Mouse (Mus musculus): Measurements from ENCODE around the gene Spata31d1c.

Gene Spata31d1c

DNA sequence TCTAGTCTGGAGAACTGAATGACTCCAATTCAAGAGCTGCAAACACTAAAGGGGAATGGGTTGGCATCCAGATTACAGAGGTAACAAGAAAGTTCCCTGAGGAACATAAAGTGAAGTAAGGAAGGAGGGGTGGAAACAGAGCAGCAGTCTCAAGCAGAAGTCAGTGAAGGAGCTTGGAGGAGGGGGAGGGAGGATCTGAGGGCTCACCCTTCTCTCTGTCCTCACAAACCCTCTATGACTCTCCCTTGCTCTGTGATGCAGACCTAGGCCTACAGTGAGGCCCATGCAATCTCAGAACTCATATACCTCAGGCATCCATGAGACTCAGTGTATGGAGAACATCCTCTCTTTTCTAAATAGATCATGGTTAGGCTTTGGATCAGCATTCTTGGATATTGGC is at the start of gene Spata31d1c:
Gene Spata31d1c (plus strand): TSS at position 301 of the 400 bp plus-strand sequence.
- Histone ChIP-seq H3K27me3 (ENCODE audit: control insufficient read depth, insufficient read depth, low read length, poor library complexity, severe bottlenecking) (no peaks in the 10 kb centered on the region), H3K36me3 (ENCODE audit: control insufficient read depth, insufficient read depth, low read length, poor library complexity, severe bottlenecking) (no peaks in the 10 kb centered on the region)
- DNase-seq (ENCODE audit: low read depth, low spot score) = no peak

DNA sequence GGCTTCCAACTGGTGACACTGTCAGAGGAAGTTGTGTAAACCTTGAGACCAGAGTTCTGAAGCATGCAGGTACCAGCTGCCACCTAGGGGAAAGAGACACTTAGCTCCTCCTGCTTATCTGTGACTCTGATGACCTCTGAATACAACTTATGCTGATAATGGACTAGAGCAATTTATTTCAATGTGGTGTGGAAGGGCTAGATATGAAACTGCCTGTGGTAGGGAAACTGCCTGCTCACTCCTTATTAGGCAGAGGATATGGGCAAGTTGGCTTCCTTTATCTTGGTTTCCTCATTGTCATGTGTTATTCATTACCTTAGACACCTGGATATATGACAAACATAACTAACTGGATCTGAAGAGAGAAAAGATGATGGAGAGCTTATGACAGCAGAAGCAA is 44.0 kb upstream of the Spata31d1c start:
- Histone ChIP-seq H3K27me3 (ENCODE audit: control insufficient read depth, insufficient read depth, low read length, poor library complexity, severe bottlenecking) (no peaks in the 10 kb centered on the region), H3K36me3 (ENCODE audit: control insufficient read depth, insufficient read depth, low read length, poor library complexity, severe bottlenecking) (no peaks in the 10 kb centered on the region)
- DNase-seq (ENCODE audit: low read depth, low spot score) = no peak

DNA sequence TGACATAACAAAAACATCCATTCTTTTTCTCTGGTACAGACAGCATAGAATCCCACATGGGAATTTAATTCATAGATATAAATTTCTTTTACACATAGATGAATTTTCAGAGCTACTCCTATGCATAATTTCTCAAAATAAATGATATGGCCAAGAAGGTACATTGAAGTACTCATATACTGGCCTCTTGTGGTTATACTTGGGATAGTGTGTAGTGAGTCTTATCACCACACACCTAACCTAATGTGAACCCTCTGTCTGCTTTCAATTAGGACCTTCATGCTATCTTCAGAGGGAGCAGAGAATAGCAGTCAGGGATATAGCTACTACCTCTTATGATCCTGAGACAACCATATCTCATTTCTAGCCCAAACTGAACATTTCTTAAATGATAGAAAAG is 27.4 kb upstream of the Spata31d1c start:
- no peak for DNase-seq (ENCODE audit: low read depth, low spot score)
- Histone ChIP-seq H3K27me3 (ENCODE audit: control insufficient read depth, insufficient read depth, low read length, poor library complexity, severe bottlenecking) (no peaks in the 10 kb centered on the region), H3K36me3 (ENCODE audit: control insufficient read depth, insufficient read depth, low read length, poor library complexity, severe bottlenecking) (no peaks in the 10 kb centered on the region)

DNA sequence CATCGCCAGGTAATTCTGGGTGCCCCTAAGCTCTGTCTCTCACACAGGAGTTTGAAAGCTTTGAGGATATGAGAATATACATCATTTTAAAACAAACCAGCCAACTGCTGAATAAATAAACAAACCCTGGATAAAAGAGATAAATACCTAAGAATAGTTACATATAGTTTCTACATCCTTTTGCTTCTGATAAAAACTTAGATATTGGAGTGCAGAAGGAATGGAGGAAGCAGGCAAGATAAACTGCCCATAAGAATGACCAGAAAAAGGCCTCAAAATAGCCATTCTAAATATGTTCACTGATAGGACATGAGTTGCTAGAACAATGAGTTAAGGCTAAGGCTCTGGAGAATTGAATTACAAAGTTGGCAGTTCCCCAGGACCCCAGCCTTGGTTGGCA is 26.1 kb upstream of the Spata31d1c start:
- no peaks in the 10 kb centered on the region for H3K36me3 ChIP-seq (ENCODE audit: control insufficient read depth, insufficient read depth, low read length, poor library complexity, severe bottlenecking)
- DNase-seq (ENCODE audit: low read depth, low spot score) = no peak
- no peaks in the 10 kb centered on the region for H3K27me3 ChIP-seq (ENCODE audit: control insufficient read depth, insufficient read depth, low read length, poor library complexity, severe bottlenecking)

DNA sequence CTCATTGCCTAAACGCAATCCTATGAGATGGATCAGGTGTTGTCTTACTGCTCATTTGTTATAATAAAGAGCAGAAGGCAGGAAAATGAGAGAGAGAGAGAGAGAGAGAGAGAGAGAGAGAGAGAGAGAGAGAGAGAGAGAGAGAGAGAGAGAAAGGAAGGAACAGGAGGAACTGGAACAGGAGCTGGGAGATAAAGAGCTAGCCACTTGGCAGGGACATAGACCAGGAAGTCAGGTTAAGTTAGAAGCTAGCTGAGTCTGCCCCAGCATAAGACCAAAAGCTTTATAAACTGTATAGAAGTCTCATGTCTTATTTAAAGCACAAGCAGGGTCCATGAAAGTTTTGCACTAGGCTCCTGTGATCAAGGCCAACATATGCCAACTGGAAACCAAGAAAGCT is 24.9 kb upstream of the Spata31d1c start:
- Histone ChIP-seq H3K36me3 (ENCODE audit: control insufficient read depth, insufficient read depth, low read length, poor library complexity, severe bottlenecking) (no peaks in the 10 kb centered on the region), H3K27me3 (ENCODE audit: control insufficient read depth, insufficient read depth, low read length, poor library complexity, severe bottlenecking) (no peaks in the 10 kb centered on the region)
- no peak for DNase-seq (ENCODE audit: low read depth, low spot score)

DNA sequence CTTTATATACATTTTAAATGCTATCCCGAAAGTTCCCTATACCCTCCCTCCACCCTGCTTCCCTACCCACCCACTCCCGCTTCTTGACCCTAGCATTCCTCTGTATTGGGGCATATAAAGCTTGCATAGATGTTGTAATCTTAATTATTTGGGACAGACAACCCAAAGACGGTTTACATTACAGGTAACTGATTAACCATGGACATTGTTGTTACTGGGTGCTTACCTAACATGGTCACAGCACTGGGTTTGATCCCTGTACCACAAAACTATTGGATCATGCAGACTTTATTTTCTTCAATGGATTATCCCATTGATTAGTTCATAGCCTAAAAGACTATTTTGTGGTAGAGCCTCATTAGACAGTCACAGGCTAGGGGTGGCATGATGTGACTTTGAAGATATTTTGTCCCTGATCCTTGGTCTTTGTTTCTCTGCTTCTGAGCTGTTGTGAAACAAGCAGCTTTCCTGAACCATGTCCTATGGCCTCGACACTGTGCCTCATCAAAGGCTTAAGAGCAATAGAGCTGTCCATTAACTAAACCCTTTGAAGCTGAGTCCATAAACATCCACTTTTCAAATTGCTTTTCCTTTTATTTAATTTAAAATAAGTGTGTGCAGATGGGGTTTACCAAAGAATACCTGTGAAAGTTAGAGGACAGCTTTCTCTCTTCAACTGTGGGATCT is 21.7 kb upstream of the Spata31d1c start:
- Histone ChIP-seq H3K36me3 (ENCODE audit: control insufficient read depth, insufficient read depth, low read length, poor library complexity, severe bottlenecking) (no peaks in the 10 kb centered on the region), H3K27me3 (ENCODE audit: control insufficient read depth, insufficient read depth, low read length, poor library complexity, severe bottlenecking) (no peaks in the 10 kb centered on the region)
- no peak for DNase-seq (ENCODE audit: low read depth, low spot score)

DNA sequence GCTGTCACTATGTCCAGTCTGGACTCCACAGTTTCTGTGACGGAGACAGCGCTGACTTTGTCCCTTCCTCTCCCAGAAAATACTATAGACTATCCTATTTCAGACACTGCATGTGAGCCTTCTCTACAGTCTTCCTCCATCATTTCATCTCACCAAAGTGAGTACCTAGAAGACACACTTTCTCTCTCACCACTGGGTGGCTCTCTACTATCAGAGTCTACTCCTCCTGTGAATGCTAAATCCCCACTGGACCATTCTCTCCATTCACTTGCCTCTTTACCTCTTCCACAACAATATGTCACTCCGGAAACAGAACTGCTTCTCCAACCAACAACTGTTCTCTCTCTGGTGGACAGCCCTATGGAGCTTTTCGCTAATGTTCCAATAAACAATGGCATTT is 2.2 kb downstream of the Spata31d1c start:
- peak; percentile 8 for DNase-seq (ENCODE audit: low read depth, low spot score)
- Histone ChIP-seq H3K36me3 (ENCODE audit: control insufficient read depth, insufficient read depth, low read length, poor library complexity, severe bottlenecking) (no peaks in the 10 kb centered on the region), H3K27me3 (ENCODE audit: control insufficient read depth, insufficient read depth, low read length, poor library complexity, severe bottlenecking) (no peaks in the 10 kb centered on the region)

DNA sequence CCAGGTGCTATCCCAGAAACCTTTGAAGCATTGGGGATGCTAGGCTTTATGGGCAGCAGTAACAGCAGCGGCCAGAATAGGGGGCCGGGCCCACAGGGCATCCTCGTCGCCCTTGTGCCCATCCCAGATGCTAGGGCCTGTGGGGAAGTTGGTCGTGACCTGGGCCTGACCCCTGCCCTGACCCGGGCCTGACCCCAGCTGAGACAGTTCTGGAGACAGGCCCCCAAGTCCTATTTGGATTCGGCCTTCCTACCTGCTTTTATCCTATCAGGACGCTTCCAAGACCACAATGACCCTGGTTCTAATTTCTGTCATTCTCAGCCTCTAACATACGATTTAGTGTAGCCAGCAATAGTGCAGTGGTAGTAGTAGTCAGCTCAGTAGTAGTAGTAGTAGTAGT is 19.8 kb downstream of the Spata31d1c start, which contains the start of gene Prss47:
Gene Prss47 (minus strand): TSS at position 101 of the 400 bp plus-strand sequence.
- no peak for DNase-seq (ENCODE audit: low read depth, low spot score)
- no peaks in the 10 kb centered on the region for H3K36me3 ChIP-seq (ENCODE audit: control insufficient read depth, insufficient read depth, low read length, poor library complexity, severe bottlenecking)
- no peaks in the 10 kb centered on the region for H3K27me3 ChIP-seq (ENCODE audit: control insufficient read depth, insufficient read depth, low read length, poor library complexity, severe bottlenecking)

DNA sequence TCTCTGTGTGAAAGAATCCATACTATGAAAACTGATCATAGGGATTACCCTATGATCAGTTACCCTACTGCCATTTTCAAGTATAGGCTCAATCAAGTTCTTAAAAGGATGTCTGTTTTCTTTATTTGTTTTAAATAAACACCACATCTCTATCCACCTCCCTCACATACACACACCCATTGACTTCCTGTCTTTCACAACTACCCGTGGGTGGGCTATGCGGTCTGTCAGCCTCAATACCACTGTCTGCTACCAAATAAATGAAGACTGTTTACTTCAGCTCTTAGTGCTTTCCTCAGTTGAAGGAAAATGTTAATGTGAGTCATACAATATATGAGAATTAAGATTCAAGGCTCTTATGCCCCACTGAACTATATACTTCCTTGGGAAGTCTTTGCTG is 37.1 kb downstream of the Spata31d1c start:
- no peaks in the 10 kb centered on the region for H3K27me3 ChIP-seq (ENCODE audit: control insufficient read depth, insufficient read depth, low read length, poor library complexity, severe bottlenecking)
- no peak for DNase-seq (ENCODE audit: low read depth, low spot score)
- H3K36me3 ChIP-seq (ENCODE audit: control insufficient read depth, insufficient read depth, low read length, poor library complexity, severe bottlenecking) = peaks cover 4% of the 10 kb centered on the region; the same call in 1 of the 2 replicates

Data from splenic B cell, adult 2 months (primary cell).